Mouse (Mus musculus): ENCODE results near the gene Dhrs1.

The Dhrs1 gene

DNA sequence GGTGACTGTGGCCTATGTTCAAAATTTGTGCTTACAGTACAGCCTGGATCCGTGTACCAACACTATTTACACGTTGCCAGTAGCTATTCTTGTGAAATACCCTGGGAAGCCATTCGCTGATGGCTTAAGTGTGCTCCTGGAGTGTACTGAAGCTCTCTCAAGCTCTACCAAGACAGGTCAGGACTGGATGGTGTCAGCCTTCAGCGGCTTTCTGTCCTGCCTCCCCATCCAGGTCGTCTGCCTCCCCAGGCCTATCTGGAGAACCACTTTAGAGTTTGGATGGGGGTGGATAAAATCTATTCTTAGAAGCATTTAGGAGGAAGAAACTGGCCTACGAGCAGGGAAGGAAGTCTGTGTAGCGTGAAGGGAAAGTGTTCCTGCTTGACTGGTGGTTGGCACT, 17.7 kb upstream of the Dhrs1 start:
- DNase-seq (ENCODE audit: extremely low read depth, low read depth), result peak; percentile 35

DNA sequence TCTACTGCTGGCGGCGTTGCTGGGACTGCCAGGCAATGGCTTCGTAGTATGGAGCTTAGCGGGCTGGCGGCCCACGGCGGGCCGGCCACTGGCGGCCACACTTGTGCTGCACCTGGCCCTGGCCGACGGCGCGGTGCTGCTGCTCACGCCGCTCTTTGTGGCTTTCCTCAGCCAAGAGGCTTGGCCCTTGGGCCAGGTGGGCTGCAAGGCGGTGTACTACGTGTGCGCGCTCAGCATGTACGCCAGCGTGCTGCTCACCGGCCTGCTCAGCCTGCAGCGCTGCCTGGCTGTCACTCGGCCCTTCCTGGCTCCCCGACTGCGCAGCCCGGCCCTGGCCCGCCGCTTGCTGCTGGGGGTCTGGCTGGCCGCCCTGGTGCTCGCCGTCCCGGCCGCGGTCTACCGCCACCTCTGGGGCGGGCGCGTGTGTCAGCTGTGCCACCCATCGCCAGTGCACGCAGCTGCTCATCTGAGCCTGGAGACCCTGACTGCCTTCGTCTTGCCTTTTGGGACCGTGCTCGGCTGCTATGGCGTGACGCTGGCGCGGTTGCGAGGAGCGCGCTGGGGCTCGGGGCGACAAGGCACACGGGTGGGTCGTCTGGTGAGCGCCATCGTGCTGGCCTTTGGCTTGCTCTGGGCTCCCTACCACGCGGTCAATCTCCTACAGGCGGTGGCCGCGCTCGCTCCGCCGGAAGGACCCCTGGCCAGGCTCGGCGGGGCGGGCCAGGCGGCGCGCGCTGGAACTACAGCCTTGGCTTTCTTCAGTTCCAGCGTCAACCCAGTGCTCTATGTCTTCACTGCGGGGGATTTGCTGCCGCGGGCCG, 16.7 kb upstream of the Dhrs1 start:
- DNase-seq (ENCODE audit: extremely low read depth, low read depth), result no peak

DNA sequence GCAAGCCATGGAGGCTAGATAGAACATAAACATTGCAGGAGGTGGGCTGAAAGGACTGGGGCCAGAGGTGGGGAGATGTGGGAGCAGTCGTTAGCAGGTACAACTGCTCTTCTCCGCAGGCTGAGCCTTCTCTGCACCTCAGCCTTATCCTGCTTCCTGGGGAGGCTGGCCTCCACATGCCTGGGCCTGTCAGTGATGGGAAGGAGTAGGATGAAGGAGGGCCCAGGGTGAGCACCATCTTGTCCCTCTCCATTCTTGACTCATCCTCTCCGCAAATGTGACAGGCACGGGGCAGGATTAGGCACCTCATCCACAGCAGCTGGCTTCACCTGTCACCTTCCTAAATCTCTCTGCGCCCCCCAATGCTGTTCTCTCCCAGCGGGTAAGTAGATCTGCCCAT, 15.7 kb upstream of the Dhrs1 start, which contains the start of gene Ltb4r2:
Gene Ltb4r2, plus strand, starts transcription at position 266 of the 400 bp plus-strand sequence.
- no peak for DNase-seq (ENCODE audit: extremely low read depth, low read depth)

DNA sequence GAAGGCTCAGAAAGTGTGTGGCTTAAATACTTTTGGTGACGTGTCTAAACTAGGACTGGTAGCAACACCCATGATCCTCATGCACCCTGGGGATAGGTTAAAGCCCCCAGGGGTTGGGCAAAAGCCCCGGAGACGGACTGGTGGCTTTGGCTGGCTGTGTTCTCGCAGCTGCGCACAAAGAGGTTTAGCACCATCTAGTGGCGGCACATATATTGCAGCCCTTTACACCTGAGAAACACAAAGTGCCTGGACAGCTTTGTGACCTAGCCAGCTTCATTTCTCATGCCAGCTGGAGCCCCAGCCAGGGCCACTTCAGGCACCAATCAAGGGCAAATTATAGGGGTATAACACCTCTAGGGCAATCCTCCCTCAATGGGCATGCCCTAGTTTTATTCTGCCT, 14.7 kb upstream of the Dhrs1 start:
- peak; percentile 47 for DNase-seq (ENCODE audit: extremely low read depth, low read depth)

DNA sequence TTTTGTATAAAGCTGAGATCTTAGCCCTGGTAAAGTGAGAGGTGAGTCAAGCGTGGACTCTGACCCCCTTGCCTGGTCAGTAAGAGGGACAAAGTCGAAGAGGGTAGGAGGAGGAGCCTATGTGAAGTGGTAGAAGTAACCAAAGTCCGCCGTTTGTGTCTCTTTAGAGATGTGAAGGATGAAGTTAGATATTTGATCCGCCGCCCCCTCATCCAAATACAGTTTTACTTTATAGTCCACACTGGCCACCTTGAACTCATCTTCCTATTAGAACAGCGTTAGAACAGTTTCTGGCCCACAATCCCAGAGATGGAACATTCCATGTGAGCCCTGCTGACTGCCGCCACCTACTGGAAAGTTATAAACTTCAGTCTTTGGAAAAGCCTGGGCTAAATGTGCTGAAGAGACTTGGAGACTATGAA, 12.9 kb upstream of the Dhrs1 start, which contains the start of gene Cideb:
Gene Cideb, minus strand, starts transcription at position 96 of the 422 bp plus-strand sequence.
- DNase-seq (ENCODE audit: extremely low read depth, low read depth), result peak; percentile 46

DNA sequence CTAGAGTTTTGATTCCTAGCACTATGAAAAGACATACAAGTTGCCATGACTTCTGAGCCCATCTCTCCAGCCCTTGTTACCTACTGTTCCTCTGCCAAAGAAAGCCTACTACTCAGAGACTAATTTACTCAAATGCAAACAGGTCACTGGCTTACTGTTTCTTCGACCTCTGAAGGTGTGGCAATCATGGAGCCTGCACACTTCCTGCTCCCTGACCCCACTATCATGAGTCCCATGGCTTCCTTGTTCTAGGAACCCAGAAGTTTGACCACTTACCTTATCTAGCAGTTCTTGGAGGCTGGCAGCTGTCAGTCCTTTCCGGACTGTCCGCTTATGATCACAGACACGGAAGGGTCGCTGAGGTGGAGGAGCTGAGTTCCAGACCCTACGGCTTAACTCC, 12.1 kb upstream of the Dhrs1 start:
- DNase-seq (ENCODE audit: extremely low read depth, low read depth), result peak; percentile 31

DNA sequence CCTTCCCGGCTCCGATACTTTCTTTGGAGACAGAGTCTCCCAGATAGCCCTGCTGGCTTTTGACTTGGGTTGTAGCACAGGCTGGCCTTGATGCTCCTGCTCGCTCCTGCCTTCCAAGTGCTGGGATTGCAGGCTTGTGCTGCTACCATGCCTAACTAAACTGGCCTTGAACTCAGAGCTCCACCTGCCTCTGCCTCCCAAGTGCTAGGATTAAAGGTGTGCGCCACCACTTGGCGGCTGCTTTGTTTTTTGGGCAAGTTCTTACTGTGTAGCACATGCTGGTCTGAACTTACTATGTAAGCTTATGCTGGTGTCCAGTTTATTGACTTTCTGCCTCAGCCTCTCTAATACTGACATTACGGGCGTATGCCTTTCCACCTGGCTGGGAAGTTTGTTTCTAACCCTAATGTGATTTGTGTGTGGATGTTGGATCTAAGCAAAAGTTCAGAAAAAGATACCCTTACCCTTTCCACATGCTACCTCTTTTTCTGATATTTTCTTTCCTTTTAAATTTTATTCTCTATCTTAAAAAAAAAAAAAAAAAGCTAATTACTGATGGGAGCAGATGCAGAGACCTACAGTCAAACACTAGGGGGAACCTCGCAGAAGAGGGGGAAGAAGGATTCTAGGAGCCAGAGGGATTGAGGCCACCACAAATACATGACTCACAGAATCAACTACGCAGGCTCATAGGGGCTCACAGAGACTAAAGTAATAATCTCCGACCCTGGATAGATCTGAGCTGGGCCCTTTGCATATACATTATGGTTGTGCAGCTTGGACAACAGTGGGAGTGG, 1.8 kb upstream of the Dhrs1 start:
- no peak for DNase-seq (ENCODE audit: extremely low read depth, low read depth)

DNA sequence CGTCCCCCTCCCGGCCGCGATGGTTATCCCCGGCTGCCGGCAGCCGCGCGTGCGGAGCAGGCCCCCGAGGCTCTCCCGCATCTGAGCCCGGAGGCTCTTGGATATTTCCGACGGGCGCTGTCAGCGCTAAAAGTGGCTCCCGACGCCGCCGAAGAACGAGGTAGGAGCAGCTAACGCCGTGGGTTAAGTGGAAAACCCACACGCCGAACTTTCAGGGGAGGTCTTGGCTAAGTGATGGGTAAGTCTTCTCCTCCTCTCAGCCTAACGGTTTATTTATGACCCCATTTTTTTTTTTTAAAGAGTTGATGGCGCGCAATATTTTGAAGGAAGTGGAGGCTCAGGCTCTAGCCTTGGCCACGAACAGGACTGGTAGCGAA, 359 bp upstream of the Dhrs1 start:
- no peak for DNase-seq (ENCODE audit: extremely low read depth, low read depth)

DNA sequence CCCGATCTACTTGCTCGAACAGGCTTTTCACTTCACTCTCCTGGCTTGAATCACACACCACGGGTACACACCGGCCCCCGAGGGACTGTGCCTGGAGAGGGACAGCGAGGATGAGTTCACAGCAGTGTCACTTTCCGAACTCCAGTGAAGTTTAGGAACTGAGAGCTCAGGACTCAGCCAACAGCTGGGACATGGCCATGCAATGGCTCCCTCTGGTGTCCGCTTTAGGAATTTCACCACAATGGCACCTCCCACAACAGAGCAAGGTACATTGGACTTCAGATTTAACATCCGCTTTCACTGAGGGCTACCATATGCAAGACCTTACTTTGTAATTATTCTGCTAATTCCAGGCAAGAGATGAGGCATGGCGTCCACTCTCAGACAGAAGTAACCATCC, 1.8 kb downstream of the Dhrs1 start:
- DNase-seq (ENCODE audit: extremely low read depth, low read depth), result peak; percentile 79

DNA sequence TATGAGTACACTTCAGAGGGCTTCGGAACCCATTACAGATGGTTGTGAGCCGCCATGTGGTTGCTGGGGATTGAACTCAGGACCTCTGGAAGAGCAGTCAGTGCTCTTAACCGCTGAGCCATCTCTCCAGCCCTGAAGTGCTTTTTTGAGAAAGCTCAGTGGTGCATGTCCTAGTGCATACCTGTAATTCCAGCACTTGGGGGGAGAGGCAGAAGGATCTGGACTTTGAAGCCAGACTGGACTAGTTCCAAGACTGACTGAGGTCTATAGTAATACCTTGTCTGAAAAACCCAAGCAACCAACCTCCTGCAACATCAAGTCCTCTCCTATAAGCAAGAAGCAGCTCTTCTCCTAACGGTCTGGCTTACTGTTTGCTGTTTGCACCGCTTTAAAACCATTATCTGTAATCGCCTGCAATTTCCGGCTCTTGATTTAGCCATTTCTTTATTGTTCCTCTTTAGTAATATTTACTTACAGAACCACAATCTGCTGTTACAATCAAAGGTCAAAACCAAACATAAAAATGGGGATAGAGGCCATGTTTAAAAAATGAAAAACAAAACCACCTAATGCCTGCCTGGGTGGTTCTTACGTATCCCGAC, 8.3 kb downstream of the Dhrs1 start:
- no peak for DNase-seq (ENCODE audit: extremely low read depth, low read depth)

DNA sequence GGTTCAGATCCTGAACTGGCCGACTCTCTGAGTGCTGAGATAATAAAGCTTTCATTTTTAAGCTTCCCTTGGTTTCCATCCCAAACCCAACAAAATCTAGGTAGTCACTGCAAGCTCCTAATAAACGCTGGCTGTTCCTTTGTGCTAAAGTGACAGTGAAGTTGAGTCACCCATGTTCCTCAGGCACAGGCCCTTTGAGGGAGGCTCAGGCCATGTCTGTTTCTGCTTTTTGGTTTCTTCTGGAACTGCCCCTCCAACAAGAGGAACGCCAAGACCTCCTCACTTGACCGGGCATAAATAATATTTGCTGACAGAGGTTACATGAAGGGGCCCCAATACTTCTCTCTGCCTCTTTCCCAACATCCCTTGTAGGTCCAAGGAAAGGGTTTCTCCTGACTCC, 9.7 kb downstream of the Dhrs1 start:
- no peak for DNase-seq (ENCODE audit: extremely low read depth, low read depth)

DNA sequence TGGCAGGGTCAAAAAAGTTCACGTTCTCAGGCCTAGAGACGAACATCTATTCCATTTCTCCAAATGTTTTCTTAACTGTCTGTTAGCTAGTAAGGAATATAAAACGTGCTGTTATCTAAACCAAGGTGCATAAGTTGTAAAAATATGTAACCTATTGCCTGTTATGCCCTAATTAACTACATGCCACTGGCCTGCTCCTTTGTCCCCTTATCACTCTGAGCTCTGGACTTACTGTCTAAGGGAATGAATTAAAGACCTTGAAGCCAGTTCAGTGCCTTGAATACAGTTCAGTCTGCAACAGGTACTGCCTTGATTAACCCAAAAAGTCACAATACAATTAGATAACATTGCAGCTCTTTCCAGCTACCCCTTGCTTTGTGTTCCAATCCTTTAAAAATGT, 10.2 kb downstream of the Dhrs1 start:
- no peak for DNase-seq (ENCODE audit: extremely low read depth, low read depth)

DNA sequence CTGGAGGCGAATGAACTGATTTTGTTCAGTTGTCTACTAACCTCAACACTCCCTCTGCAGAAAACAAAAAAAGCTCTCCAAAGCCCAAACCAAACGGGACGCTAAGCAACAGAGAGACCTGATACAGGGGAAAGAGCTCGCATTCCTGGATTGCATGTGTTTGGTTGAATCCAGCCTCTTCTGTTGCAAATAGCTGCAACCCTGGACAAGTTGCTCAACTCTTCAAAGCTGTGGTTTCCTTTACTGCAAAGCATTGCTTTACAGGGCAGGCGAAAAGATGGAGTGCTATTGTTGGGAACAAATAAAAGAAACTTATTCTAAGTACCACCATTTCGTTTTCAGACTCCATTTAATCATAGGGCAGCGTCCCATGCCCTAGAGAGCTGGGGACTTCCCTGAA, 10.6 kb downstream of the Dhrs1 start:
- no peak for DNase-seq (ENCODE audit: extremely low read depth, low read depth)

DNA sequence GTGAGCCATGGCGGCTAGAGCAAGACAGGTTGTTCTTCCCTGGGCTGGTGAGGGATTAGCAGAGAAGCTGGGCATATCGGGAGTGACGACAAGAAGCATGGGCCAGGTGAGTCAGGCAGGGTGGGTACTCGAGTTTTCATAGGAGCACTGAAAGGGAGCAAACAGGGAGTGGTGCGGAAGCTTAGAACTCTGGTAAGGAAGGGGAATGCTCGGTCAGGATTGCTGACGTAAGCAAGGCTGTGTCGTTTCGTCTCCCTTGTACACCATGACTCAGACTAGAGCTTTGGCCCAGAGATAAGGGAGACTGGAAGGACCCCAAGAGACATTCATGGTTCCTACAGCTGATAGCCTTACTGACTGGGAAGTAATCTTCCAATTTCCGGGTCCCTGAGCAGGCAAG, 11.6 kb downstream of the Dhrs1 start:
- no peak for DNase-seq (ENCODE audit: extremely low read depth, low read depth)

DNA sequence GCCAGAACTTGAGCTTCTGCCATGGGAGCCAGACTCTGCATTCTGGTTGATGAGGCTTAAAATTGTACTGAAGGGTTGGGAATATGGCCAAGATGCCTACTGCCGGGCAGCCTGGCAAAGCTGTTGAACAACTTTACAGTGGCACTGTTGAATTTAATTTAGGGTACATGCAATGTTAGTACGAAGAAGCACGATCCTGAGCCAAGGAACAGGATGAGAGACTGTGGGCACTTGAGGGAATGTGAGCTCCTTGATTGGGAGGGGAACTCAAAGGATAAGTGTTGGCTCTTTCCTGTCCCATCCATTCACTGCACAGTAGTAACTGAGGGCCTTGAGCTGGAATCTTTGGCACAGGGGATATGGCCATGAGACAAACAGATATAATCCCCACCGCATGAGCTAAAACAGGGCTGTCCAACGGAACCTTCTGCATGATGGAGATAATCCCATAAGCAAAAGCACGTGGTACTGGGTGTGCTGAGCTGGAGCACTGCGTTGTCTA, 14.9 kb downstream of the Dhrs1 start:
- peak; percentile 62 for DNase-seq (ENCODE audit: extremely low read depth, low read depth)

DNA sequence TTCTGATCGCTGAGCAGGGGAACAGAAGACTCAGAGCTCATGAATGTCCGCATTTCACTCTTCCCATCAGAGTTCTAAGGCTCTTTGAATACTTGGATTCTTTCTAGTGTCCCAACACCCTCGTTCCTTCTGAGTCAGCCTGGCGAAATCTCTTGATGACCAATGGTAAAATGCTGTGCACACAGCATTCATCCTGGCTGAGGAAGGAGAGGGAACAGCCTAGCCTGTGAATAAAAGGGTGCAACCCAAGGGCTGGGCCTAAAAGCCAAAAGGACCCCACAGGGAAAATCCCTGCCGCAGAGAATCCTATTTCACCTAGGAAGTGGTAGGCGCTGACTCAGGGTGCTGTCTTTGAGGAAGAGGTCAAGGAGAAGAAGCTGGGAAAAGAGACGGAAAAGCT, 15.4 kb downstream of the Dhrs1 start:
- no peak for DNase-seq (ENCODE audit: extremely low read depth, low read depth)

DNA sequence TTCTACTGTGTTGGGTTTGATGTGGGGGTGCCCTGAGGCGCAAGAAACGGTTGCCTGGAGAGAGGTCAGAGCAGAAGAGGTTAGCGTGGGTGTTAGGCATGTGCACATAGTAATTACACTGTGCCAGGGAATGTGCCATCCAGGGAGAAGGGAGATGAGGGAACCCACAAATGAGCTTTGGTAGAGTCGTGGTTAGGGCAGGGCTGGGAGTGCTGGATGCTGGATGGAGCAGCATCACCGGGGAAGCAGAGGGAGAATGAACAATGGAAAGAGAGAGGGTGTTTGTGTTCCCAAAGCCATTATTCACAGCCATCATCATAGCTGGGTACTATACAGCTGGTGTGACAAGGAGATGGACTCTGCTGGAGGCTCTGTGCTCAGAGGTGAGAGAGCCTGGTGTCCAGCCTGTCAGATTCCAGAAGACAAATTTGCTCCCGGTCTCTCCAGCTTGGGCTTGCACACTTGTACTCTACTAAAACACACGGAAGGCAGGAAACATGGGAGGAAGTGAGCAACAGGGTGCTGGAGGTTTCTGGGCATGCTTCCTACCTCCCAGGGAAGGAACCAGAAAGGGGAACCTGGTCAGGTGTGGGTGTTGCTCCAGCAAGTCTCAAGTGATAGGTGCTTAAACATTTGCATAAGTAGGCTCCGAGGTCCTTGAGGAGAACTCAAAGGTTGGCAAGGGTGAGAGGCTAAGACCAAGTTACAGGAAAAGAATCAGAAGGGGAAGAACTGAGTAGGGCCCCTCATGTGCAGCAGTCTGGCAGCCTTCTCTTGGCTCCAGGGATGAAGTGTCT, 17.4 kb downstream of the Dhrs1 start:
- no peak for DNase-seq (ENCODE audit: extremely low read depth, low read depth)

DNA sequence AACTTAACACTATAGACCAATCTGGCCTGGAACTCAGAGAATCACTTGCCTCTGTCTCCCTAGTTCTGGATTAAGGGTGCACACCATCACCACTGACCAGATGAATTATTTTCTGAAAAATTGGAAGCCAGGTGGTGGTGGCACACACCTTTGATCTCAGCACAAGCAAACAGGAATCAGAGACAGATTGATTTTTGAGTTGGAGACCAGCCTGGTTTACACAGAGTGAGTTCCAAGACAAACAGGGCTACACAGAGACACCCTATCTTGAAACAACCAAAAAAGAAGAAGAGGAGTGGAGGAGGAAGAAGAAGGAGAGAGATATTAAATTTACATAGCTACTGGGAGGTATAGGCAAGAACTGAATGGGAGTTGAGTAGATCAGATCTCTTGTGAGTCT, 19.2 kb downstream of the Dhrs1 start:
- no peak for DNase-seq (ENCODE audit: extremely low read depth, low read depth)

DNA sequence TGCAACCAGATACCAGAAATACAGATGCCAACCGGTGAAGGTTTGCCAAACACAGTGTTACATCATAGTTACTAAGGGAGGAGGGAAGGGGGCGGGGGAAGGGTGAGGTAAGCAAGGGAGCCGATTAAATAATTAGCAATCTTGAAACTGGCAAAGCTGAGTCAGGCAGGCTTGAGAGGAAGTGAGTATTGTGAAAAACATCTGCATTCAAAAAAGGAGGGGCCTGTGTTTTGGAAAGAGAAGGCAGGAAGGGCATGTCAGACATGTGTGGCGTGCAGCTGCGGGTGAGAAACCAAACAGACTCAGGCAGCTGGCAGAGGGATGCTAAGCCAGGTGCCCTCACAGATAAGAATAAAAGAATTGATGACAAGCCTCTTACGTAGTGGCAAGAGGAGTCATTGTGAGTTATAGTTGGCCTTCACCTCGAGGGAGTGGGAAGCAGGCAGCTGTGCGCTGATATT, 21.0 kb downstream of the Dhrs1 start:
- peak; percentile 50 for DNase-seq (ENCODE audit: extremely low read depth, low read depth)

DNA sequence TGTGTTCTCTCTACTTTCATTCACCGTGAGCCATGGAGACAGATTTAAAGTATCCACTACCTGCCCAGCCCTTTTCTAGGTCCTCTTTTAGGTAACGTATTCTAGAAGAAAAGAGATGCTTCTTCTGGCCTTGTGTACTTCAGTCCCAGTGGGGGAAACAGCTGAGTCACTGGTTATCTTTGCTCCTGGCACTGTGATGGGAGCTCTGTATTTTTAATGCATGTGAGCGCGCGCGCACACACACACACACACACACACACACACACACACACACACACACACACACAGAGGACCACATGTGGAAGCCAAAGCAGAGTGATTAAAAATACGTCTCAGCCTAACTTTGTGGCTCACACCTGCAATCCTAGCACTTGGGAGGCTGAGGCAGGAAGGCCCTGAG, 22.1 kb downstream of the Dhrs1 start:
- DNase-seq (ENCODE audit: extremely low read depth, low read depth), result peak; percentile 74

DNA sequence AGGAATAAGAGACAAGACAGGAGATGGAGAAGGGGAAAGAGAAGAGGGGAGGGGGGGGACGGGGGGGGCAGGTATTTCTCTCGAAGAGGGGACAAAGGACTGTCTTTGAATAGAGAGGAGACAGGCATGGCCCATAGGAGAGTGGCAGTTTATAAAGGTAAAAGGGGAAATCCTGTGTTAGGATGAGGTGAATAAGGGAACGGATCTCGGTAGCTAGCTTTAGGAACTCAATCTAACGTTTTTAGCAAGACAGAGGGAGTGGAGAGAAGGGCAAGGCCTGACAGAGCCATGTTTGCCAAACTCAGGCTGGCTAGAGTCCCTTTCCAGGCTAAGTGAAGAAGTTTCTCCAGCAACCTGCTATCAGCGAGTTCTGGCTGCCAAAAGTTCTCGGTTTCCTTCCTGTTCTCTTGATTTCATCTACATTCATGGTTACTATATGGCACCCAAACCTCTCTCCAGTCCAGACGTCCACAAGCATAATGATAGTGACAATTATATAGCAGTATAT, 23.0 kb downstream of the Dhrs1 start:
- peak; percentile 28 for DNase-seq (ENCODE audit: extremely low read depth, low read depth)
